Mouse (Mus musculus) liver, embryonic 13.5 days (tissue): ENCODE measurements around the gene March5. TPM values are rescaled to one million over a fixed set of nuclear protein-coding genes. Genes with fewer than 3 reads are reported as not detected.
"Not testable (repeated sequence)": the region's sequence is repeated elsewhere in the genome, so short reads cannot be mapped to it uniquely, and the experiment has no call there.

Experiments used
- ATAC-seq: fragments of 200-750 bp; cut with Nextera tagmentation; 2 replicates; pipeline ENCODE4 v1.8.0; 2017; ENCODE audit warnings: low read depth, mild to moderate bottlenecking, moderate number of reproducible peaks, moderate library complexity
- DNase-seq: peaks from one replicate; pipeline ENCODE4 v3.0.0; 2022
- H3K27ac ChIP-seq: fragments of 300-500 bp; sonication (generic); 2 replicates; pipeline ENCODE4 v1.5.1; 2015; ENCODE audit warnings: moderate library complexity, mild to moderate bottlenecking, inconsistent platforms
- H3K27me3 ChIP-seq: fragments of 300-500 bp; sonication (generic); 2 replicates; pipeline ENCODE4 v1.6.1; 2015; ENCODE audit warnings: mild to moderate bottlenecking, inconsistent platforms
- H3K36me3 ChIP-seq: fragments of 300-500 bp; sonication (generic); 2 replicates; pipeline ENCODE4 v1.6.1; 2015; ENCODE audit warnings: mild to moderate bottlenecking, inconsistent platforms
- H3K4me1 ChIP-seq: fragments of 300-500 bp; sonication (generic); replicated peaks from 2 replicates; pipeline ENCODE4 v1.6.1; 2015; ENCODE audit warnings: inconsistent platforms
- H3K4me2 ChIP-seq: fragments of 300-500 bp; sonication (generic); 2 replicates; pipeline ENCODE4 v1.6.1; 2015; ENCODE audit warnings: inconsistent platforms, mild to moderate bottlenecking, moderate library complexity
- H3K4me3 ChIP-seq: fragments of 300-500 bp; sonication (generic); replicated peaks from 2 replicates; pipeline ENCODE4 v1.5.1; 2015; ENCODE audit warnings: mild to moderate bottlenecking, inconsistent platforms
- H3K9ac ChIP-seq: fragments of 300-500 bp; sonication (generic); 2 replicates; pipeline ENCODE4 v1.6.1; 2015; ENCODE audit warnings: mild to moderate bottlenecking, inconsistent platforms
- H3K9me3 ChIP-seq: fragments of 300-500 bp; sonication (generic); replicated peaks from 2 replicates; pipeline ENCODE4 v1.6.1; 2016; ENCODE audit warnings: inconsistent platforms
- WGBS: fragments of 180-500 bp; shearing (Covaris S2); methylation state at CpG from one replicate; pipeline ENCODE4 v1.1.7; 2015; ENCODE audit not compliant: insufficient replicate concordance; 5-methylcytosine and 5-hydroxymethylcytosine counted together
- polyA plus RNA-seq: library from polyadenylated mRNA; unstranded; fragments of >200 nt; fragmentation: Nextera tagmentation; extraction: Ambion mirVana; gene quantifications from 2 replicates; pipeline ENCODE4 v1.2.1, GENCODE M21; 2015

Gene March5
- polyA plus RNA-seq, 1 experiment from 2014 or later, result 147 TPM

DNA sequence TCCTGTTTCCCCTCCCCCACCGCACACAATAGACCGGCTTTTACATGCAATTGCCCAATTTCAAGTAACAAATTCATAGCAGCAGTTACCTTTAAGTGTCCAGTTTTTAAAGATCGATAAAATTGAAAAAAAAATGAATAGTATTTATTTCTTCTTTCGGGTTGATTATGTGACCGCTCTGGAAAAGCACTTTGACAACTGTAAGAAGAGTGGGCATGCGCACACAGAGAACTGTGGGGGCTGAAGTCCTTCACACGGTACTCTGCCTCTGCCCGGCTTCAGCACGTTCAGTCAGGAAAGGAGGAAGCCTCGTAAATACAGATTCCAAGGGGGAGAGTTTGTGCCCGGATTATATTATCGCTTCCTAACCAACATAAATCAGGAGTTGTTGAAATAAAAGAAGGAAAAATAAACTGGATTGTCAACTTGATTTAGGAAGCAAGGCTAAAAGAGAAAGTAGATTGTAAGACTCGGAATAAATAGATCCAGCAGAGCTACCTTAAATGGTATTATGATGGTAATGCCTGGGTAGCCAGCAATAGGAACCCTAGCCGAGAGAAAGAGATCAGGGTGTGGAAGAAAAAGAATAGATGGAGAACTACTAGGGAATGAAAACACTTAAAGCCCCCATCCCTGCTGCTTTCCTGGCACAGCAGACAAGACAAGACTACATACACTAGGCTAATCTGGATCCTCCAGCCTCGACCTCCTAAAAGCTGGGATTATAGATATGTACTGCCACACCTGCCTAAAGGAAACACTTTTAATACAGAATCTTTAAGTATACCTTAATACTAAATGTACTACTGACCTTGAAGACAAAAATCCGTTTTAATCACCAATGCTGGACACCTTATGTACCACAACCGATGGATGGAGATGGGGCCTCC lies 29.3 kb upstream of the March5 start:
- peak overlapping the region; percentile 63 for H3K27ac ChIP-seq
- H3K36me3 ChIP-seq, result peaks cover 10% of the 10 kb centered on the region
- peak overlapping the region; percentile 46 for H3K4me3 ChIP-seq
- peak overlapping the region; percentile 55 for H3K9ac ChIP-seq
- WGBS, result 13% methylated on average over 17 of the region's 17 CpGs
- DNase-seq (peak; percentile 63), ATAC-seq (peak; percentile 87)
- peak overlapping the region; percentile 68 for H3K4me2 ChIP-seq
- no peaks in the 10 kb centered on the region for H3K9me3 ChIP-seq
- peaks cover 72% of the 10 kb centered on the region for H3K4me1 ChIP-seq
- H3K27me3 ChIP-seq, result peaks cover 41% of the 10 kb centered on the region

DNA sequence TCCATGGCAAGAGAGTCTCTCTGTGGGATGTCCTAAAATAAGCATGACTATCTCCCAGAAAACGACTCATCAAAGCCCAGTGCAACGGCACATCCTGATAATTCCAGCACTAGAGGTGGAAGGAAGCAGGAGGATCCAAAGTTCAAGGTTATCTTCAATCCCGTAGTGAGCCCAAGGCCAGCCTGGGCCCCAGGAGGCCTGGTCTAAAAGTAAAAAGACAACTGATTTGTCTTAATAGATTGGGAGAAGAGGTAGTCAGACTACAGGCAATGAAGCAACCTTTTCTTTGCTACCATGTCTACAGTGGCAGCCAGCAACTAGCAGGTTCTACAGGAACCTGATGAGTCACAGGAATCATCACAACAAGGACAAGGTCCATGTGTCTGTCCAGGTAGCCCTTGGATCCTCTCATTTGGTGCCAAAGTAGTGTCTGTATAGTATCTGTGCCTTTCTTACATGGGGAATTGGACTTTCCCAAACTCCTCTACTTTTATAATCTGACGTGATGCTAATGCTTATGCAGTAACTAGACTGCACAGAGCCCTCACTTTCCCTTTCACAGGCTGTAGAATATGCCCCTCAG lies 18.9 kb upstream of the March5 start:
- Histone ChIP-seq H3K4me2 (no peak overlapping the region), H3K36me3 (no peaks in the 10 kb centered on the region), H3K9ac (no peak overlapping the region), H3K27me3 (0 out of 2 replicates have a peak, but pooled peaks cover 2% of the 10 kb centered on the region), H3K4me1 (peaks cover 16% of the 10 kb centered on the region), H3K4me3 (no peak overlapping the region), H3K9me3 (no peaks in the 10 kb centered on the region), H3K27ac (no peak overlapping the region)
- 59% methylated on average over 4 of the region's 4 CpGs for WGBS
- ATAC-seq, result no peak
- DNase-seq, result no peak

DNA sequence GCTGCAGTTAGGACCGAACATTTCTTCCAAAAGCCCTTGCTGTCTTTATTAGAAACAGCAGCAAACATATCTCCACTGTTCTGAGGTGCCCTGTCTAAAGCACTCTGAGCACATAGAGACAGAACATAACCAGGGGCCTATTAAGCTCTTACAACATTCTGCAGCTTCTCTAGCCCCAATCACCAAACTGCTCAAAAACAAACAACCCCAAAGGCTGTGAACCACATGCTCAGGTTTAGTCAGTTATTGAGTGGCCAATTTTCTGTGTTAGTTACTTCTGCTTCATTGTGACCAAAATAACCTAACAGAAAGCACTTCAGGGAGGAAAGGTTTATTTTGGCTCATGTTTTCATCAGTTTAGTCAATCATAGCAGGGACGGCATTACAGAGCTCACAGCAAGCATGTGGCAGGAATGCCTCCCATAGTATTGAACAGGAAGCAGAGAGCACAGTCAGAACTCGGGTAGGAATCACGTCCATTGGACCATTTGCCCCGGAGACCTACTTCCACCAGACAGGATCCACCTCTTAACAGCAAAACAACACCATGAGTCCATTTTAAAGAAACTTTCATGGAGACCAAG lies 14.8 kb upstream of the March5 start:
- H3K36me3 ChIP-seq, result no peaks in the 10 kb centered on the region
- H3K4me2 ChIP-seq, result no peak overlapping the region
- H3K27me3 ChIP-seq, result no peaks in the 10 kb centered on the region
- no peak overlapping the region for H3K4me3 ChIP-seq
- peak overlapping the region; percentile 29; the same call in 1 of the 2 replicates for H3K27ac ChIP-seq
- ATAC-seq (no peak), DNase-seq (no peak)
- H3K9me3 ChIP-seq, result no peaks in the 10 kb centered on the region
- WGBS, result 69% methylated on average over 5 of the region's 5 CpGs
- H3K9ac ChIP-seq, result no peak overlapping the region
- peaks cover 31% of the 10 kb centered on the region for H3K4me1 ChIP-seq

DNA sequence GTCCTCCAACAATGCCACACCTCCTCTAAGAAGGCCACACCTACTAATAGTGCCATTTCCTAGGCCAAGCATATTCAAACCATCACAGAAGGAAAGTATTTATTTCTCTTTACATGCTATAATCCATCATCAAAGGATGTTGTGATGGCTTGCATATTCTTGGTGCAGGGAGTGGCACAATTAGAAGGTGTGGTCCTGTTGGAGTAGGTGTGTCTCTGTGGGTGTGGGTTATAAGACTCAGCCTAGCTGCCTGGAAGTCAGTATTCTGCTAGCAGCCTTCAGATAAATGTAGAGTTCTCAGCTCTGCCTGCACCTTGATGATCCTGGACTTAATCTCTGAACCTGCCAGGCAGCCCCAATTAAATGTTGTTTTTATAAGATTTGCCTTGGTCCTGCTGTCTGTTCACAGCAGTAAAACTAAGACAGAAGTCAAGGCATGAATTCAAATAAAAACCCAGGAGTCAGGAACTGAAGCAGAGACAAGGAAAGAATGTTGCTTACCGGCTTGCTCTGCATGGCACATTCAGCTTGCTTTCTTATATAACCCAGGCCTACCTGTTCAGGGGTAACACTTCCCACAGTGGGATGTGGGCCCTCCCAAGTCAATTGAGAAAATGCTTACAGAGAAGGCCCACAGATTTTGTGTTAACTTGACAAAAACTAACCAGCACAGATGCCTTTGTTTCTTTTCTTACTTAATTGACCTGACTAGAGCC lies 9.0 kb upstream of the March5 start:
- no peaks in the 10 kb centered on the region for H3K36me3 ChIP-seq
- H3K4me2 ChIP-seq, result peak overlapping the region; percentile 50
- WGBS, result 85% methylated on average over 1 of the region's 1 CpGs
- H3K4me3 ChIP-seq, result no peak overlapping the region
- peaks cover 66% of the 10 kb centered on the region for H3K4me1 ChIP-seq
- ATAC-seq, result peak; percentile 88
- peak overlapping the region; percentile 78 for H3K27ac ChIP-seq
- peak; percentile 28 for DNase-seq
- H3K27me3 ChIP-seq, result no peaks in the 10 kb centered on the region
- H3K9ac ChIP-seq, result peak overlapping the region; percentile 47
- no peaks in the 10 kb centered on the region for H3K9me3 ChIP-seq

DNA sequence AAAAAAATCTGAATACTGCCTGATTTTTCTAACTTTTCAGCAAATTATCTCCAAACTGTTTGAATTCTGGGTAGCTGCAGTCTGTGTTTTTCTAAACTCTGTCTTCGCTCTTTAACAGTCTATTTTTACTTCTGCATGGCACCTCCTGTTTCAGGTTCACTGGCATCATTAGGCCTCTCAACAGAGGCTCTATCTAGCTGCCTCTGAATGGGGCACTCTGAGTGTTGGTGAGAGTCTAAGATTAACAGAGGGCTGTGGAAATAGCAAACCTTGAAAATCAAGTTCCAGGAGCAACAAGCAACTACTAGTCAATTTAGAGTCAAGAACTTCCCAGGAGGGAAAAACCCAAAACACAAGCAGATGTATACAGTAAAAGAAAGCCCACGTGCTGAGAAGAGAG lies 7.5 kb upstream of the March5 start:
- Histone ChIP-seq H3K4me1 (peaks cover 80% of the 10 kb centered on the region), H3K4me3 (no peak overlapping the region), H3K9ac (no peak overlapping the region), H3K27me3 (no peaks in the 10 kb centered on the region), H3K9me3 (no peaks in the 10 kb centered on the region), H3K36me3 (no peaks in the 10 kb centered on the region), H3K27ac (no peak overlapping the region), H3K4me2 (no peak overlapping the region)
- WGBS, result 76% methylated on average over 2 of the region's 2 CpGs
- DNase-seq (no peak), ATAC-seq (no peak)

DNA sequence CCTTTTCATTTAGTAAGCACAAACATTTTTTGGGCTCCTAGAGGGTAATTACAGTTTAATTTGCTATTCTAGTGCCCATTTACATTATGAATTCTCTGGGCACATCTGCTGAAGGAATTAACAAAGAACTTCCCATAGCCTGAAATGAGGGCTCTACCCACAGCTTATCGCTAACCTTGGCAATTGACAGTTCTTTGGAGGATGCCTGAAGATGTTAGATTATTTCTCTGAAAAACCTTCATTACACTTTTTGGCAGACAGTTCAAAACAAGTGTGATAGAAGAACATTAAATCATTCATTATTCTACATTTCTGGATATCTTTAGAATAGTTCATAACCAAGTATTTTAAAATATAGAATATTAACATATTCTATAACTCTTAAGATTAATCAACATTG lies 4.0 kb upstream of the March5 start:
- DNase-seq (no peak), ATAC-seq (no peak)
- Histone ChIP-seq H3K9me3 (no peaks in the 10 kb centered on the region), H3K27ac (peak overlapping the region; percentile 65), H3K4me3 (no peak overlapping the region), H3K4me2 (no peak overlapping the region), H3K36me3 (no peaks in the 10 kb centered on the region), H3K4me1 (peaks cover 68% of the 10 kb centered on the region), H3K9ac (no peak overlapping the region), H3K27me3 (no peaks in the 10 kb centered on the region)
- WGBS, result 41% methylated on average over 1 of the region's 1 CpGs

- not testable (repeated sequence) for H3K9me3 ChIP-seq, ATAC-seq, H3K27me3 ChIP-seq, H3K36me3 ChIP-seq
- peaks cover 68% of the 10 kb centered on the region for H3K4me1 ChIP-seq
- H3K27ac ChIP-seq, result peak overlapping the region; percentile 98
- peak overlapping the region; percentile 57 for H3K9ac ChIP-seq
- peak; percentile 7 for DNase-seq
- peak overlapping the region; percentile 98 for H3K4me3 ChIP-seq
- H3K4me2 ChIP-seq, result peak overlapping the region; percentile 83
Measured at GRCm38 (mm10) chr19:37205155-37205554, 2.2 kb upstream of the March5 start.

- Histone ChIP-seq H3K27me3 (no peaks in the 10 kb centered on the region), H3K4me3 (peak overlapping the region; percentile 98), H3K27ac (peak overlapping the region; percentile 98), H3K36me3 (peaks cover 19% of the 10 kb centered on the region), H3K4me2 (peak overlapping the region; percentile 83), H3K9ac (peak overlapping the region; percentile 100), H3K4me1 (peaks cover 70% of the 10 kb centered on the region), H3K9me3 (no peaks in the 10 kb centered on the region)
- peak; percentile 61 for ATAC-seq
- DNase-seq, result peak; percentile 53
- WGBS, result under 1% methylated on average over 47 of the region's 47 CpGs
Measured at GRCm38 (mm10) chr19:37206641-37207302, 571 bp upstream of the March5 start.

- DNase-seq (peak; percentile 35), ATAC-seq (no peak)
- Histone ChIP-seq H3K27me3 (no peaks in the 10 kb centered on the region), H3K27ac (peak within 1 kb of the TSS; percentile 98), H3K4me3 (peak within 1 kb of the TSS; percentile 98), H3K4me2 (peak within 1 kb of the TSS; percentile 83), H3K36me3 (peaks cover 34% of the 10 kb centered on the region), H3K9me3 (no peaks in the 10 kb centered on the region), H3K4me1 (peaks cover 67% of the 10 kb centered on the region), H3K9ac (peak within 1 kb of the TSS; percentile 100)
- WGBS, result under 1% methylated on average over 15 of the region's 15 CpGs
Measured at GRCm38 (mm10) chr19:37208176-37208755, 923 bp downstream of the March5 start, which contains the start of gene Cpeb3. TSS of gene Cpeb3 (minus strand) at chr19:37208601.

GRCm38 (mm10) chr19:37208986-37209385 lies 1.6 kb downstream of the March5 start:
- ATAC-seq (no peak), DNase-seq (no peak)
- peak overlapping the region; percentile 83 for H3K4me2 ChIP-seq
- no peaks in the 10 kb centered on the region for H3K27me3 ChIP-seq
- H3K36me3 ChIP-seq, result peaks cover 40% of the 10 kb centered on the region
- H3K9me3 ChIP-seq, result no peaks in the 10 kb centered on the region
- 63% methylated on average over 7 of the region's 7 CpGs for WGBS
- peak overlapping the region; percentile 98 for H3K4me3 ChIP-seq
- H3K9ac ChIP-seq, result peak overlapping the region; percentile 100
- peak overlapping the region; percentile 98 for H3K27ac ChIP-seq
- H3K4me1 ChIP-seq, result peaks cover 65% of the 10 kb centered on the region
